Mouse (Mus musculus) heart, embryonic 15.5 days (tissue): ENCODE measurements around the gene Dnajb5. TPM values are rescaled to one million over a fixed set of nuclear protein-coding genes. Genes with fewer than 3 reads are reported as not detected.

Experiments
- ATAC-seq: fragments of 200-750 bp; cut with Nextera tagmentation; replicated peaks from 2 replicates; pipeline ENCODE4 v1.8.0; 2017; ENCODE audit warnings: low read depth, moderate TSS enrichment; ENCODE audit not compliant: insufficient number of reproducible peaks, insufficient read depth, low FRiP score
- H3K27ac ChIP-seq: fragments of 300-500 bp; sonication (generic); 2 replicates; pipeline ENCODE4 v1.5.1; 2015; ENCODE audit warnings: mild to moderate bottlenecking, inconsistent platforms
- H3K27me3 ChIP-seq: fragments of 300-500 bp; sonication (generic); 2 replicates; pipeline ENCODE4 v1.6.1; 2015; ENCODE audit warnings: inconsistent platforms
- H3K36me3 ChIP-seq: fragments of 300-500 bp; sonication (generic); 2 replicates; pipeline ENCODE4 v1.6.1; 2015; ENCODE audit warnings: mild to moderate bottlenecking, inconsistent platforms
- H3K4me1 ChIP-seq: fragments of 300-500 bp; sonication (generic); replicated peaks from 2 replicates; pipeline ENCODE4 v1.6.1; 2015; ENCODE audit warnings: inconsistent platforms
- H3K4me2 ChIP-seq: fragments of 300-500 bp; sonication (generic); 2 replicates; pipeline ENCODE4 v1.6.1; 2015; ENCODE audit warnings: inconsistent platforms, mild to moderate bottlenecking, moderate library complexity
- H3K4me3 ChIP-seq: fragments of 300-500 bp; sonication (generic); 2 replicates; pipeline ENCODE4 v1.5.1; 2015; ENCODE audit warnings: mild to moderate bottlenecking, inconsistent platforms
- H3K9ac ChIP-seq: fragments of 300-500 bp; sonication (generic); 2 replicates; pipeline ENCODE4 v1.6.1; 2015; ENCODE audit warnings: mild to moderate bottlenecking, inconsistent platforms
- H3K9me3 ChIP-seq: fragments of 300-500 bp; sonication (generic); replicated peaks from 2 replicates; pipeline ENCODE4 v1.6.1; 2016; ENCODE audit warnings: inconsistent platforms
- WGBS: fragments of 180-500 bp; shearing (Covaris S2); methylation state at CpG from one replicate; pipeline ENCODE4 v1.1.7; 2015; ENCODE audit warnings: mixed read lengths; 5-methylcytosine and 5-hydroxymethylcytosine counted together
- polyA plus RNA-seq: library from polyadenylated mRNA; unstranded; fragments of >200 nt; fragmentation: Nextera tagmentation; extraction: Ambion mirVana; gene quantifications from 2 replicates; pipeline ENCODE4 v1.2.1, GENCODE M21; 2015

The Dnajb5 gene
- polyA plus RNA-seq, 1 experiment from 2014 or later, result 18.2 TPM

DNA sequence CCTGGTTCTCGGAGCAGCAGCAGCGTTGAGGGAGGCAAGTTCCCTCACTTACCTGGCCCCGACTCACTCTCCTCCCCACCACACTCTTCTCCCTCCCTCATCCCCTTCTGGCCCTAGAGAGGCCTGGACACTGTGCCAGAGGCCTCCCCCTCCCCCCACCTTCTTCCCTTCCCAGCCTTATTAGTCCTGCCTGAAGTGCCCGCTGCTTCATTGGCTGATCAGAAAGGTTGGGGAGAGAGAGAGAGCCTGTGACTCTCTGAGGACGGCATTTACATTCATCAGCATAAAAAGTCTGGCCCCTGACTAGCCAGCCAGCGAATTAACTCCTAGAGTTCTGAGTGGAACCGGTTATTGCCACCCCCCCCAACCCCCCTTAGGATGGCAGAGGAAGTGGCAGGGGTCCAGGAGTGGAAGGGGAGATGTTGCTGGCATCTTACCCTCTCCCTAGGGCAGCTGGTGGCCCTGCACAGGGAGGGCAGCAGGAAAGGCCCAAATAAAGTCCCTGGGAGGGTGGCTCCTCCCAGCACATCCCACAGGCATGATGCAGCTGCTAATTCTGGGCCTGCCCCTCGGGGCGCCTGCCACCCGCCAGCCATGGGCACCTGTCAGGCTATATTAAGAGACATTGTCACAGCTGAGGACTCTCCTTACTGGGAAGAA is 4.0 kb downstream of the Dnajb5 start:
- Histone ChIP-seq H3K9ac (peak overlapping the region; percentile 21), H3K36me3 (peaks cover 17% of the 10 kb centered on the region; the same call in 1 of the 2 replicates), H3K9me3 (no peaks in the 10 kb centered on the region), H3K4me3 (no peak overlapping the region), H3K4me2 (peak overlapping the region; percentile 46), H3K27ac (peak overlapping the region; percentile 98), H3K27me3 (no peaks in the 10 kb centered on the region), H3K4me1 (peaks cover 62% of the 10 kb centered on the region)
- WGBS, result 27% methylated on average over 10 of the region's 10 CpGs
- ATAC-seq, result peak; percentile 72

DNA sequence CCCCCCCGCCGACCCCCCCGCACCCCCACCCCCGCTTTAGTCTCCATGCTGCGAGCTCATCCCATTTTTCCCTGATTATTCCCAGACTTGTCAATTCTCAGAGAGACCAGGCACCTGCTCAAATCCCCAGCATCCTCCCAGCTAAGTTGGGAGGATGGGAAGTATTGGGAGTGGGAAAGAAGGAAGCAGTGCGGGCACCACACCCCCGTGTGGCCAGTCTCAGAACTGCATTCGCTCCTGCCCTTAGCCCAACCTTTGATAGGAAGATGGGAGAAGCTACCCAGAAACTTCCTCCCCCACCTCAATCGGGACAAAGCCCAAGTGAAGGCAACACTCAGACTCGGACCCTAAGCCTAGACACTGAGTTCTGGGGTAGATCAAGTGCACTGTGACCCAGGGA is 4.7 kb downstream of the Dnajb5 start:
- Histone ChIP-seq H3K27ac (peak overlapping the region; percentile 98), H3K27me3 (no peaks in the 10 kb centered on the region), H3K4me3 (no peak overlapping the region), H3K9ac (peak overlapping the region; percentile 50), H3K36me3 (peaks cover 17% of the 10 kb centered on the region; the same call in 1 of the 2 replicates), H3K4me2 (peak overlapping the region; percentile 46), H3K4me1 (peaks cover 63% of the 10 kb centered on the region), H3K9me3 (no peaks in the 10 kb centered on the region)
- ATAC-seq, result no peak
- 9% methylated on average over 10 of the region's 10 CpGs for WGBS

DNA sequence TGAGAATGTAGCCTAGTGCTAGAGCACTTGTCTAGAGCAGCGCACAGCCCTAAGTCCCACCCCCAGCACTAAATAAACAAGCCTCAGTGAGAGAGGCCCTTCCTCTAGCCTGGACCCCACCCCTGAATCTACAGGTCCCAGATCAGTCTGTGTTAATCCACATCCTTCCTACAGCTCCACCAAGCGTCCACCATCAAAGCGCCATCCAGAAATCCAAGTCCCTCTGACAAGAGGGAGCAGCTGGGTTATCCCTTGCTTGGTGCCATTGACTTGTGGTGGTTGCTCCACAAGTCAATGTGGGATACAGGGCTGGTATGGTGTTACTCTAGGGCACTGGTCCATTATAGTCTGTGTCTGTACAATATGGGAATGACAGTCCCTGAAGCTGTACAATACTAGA is 5.6 kb downstream of the Dnajb5 start:
- Histone ChIP-seq H3K4me1 (peaks cover 71% of the 10 kb centered on the region), H3K4me2 (no peak overlapping the region), H3K9ac (no peak overlapping the region), H3K36me3 (peaks cover 17% of the 10 kb centered on the region; the same call in 1 of the 2 replicates), H3K4me3 (no peak overlapping the region), H3K27me3 (no peaks in the 10 kb centered on the region), H3K9me3 (no peaks in the 10 kb centered on the region), H3K27ac (peak overlapping the region; percentile 98; the same call in 1 of the 2 replicates)
- 93% methylated on average over 3 of the region's 3 CpGs for WGBS
- no peak for ATAC-seq

DNA sequence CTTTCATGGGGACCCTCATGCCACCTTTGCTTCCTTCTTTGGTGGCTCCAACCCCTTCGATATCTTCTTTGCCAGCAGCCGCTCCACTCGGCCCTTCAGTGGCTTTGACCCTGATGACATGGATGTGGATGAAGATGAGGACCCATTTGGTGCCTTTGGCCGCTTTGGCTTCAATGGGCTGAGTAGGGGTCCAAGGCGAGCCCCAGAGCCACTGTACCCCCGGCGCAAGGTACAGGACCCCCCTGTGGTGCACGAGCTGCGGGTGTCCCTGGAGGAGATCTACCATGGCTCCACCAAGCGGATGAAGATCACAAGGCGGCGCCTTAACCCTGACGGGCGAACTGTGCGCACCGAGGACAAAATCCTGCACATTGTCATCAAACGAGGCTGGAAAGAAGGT is 7.0 kb downstream of the Dnajb5 start:
- Histone ChIP-seq H3K4me3 (no peak overlapping the region), H3K9ac (no peak overlapping the region), H3K9me3 (no peaks in the 10 kb centered on the region), H3K36me3 (peaks cover 17% of the 10 kb centered on the region; the same call in 1 of the 2 replicates), H3K4me2 (no peak overlapping the region), H3K27ac (no peak overlapping the region), H3K27me3 (no peaks in the 10 kb centered on the region), H3K4me1 (peaks cover 62% of the 10 kb centered on the region)
- 92% methylated on average over 17 of the region's 17 CpGs for WGBS
- no peak for ATAC-seq

DNA sequence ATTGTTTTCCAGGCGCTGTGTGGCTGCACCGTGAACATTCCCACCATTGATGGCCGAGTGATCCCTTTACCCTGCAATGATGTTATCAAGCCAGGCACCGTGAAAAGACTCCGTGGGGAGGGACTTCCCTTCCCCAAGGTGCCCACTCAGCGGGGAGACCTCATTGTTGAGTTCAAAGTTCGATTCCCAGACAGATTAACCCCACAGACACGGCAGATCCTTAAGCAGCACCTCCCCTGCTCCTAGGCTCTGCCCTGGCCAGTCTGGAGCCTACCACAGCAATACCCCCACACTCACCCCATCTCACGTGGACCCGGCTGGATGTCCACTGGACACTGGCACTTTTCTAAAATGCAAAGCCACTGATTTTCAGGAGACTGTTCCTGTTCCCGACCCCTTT is 7.7 kb downstream of the Dnajb5 start:
- 80% methylated on average over 11 of the region's 11 CpGs for WGBS
- H3K9ac ChIP-seq, result no peak overlapping the region; the same call in 1 of the 2 replicates
- H3K9me3 ChIP-seq, result no peaks in the 10 kb centered on the region
- peaks cover 17% of the 10 kb centered on the region; the same call in 1 of the 2 replicates for H3K36me3 ChIP-seq
- H3K4me3 ChIP-seq, result no peak overlapping the region
- H3K4me1 ChIP-seq, result peaks cover 55% of the 10 kb centered on the region
- no peak for ATAC-seq
- H3K27ac ChIP-seq, result peak overlapping the region; percentile 87
- no peak overlapping the region for H3K4me2 ChIP-seq
- H3K27me3 ChIP-seq, result no peaks in the 10 kb centered on the region

DNA sequence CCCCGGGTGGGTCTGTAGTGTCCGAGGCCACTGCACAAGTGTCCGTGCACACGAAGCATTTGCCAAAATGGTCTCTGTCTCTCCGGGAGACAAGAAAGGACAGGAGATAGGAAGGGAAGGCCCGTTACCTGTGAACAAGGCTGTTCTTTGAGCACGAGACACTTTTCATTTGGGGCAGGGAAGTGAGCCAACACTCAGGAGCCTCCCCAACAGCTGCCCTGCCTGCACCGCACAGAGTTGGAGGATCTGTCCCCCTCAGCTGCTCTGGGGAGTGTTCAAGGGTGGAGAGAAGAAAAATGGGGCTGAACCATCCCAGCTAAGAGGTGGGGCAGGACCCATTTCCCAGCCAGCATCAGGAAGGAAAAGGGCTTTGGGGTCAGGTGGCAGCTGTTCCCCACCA is 8.4 kb downstream of the Dnajb5 start:
- H3K36me3 ChIP-seq, result peaks cover 17% of the 10 kb centered on the region; the same call in 1 of the 2 replicates
- no peaks in the 10 kb centered on the region for H3K9me3 ChIP-seq
- H3K27me3 ChIP-seq, result no peaks in the 10 kb centered on the region
- no peak overlapping the region for H3K4me2 ChIP-seq
- no peak overlapping the region for H3K4me3 ChIP-seq
- ATAC-seq, result no peak
- peak overlapping the region; percentile 35; the same call in 1 of the 2 replicates for H3K9ac ChIP-seq
- H3K27ac ChIP-seq, result peak overlapping the region; percentile 87
- H3K4me1 ChIP-seq, result peaks cover 48% of the 10 kb centered on the region
- WGBS, result 77% methylated on average over 8 of the region's 8 CpGs

DNA sequence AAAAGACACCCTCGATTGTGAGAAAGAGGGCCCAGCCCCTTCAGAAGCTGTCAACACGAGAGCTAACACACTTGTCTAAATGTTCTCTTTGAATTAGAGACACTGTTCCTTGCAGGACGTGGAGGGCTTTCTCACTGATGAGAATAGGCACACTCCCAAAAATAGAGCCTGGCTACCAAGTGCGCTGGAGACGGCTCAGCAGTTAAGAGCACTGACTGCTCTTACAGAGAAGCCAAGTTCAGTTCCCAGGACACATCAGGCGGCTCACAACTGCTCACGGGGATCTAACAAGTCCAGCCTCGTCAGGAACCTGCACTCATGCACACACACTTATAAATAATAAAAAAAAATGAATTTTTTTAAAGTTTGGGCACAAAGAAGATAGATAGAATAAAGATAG is 9.3 kb downstream of the Dnajb5 start:
- 22% methylated on average over 8 of the region's 8 CpGs for WGBS
- ATAC-seq, result peak; percentile 71

DNA sequence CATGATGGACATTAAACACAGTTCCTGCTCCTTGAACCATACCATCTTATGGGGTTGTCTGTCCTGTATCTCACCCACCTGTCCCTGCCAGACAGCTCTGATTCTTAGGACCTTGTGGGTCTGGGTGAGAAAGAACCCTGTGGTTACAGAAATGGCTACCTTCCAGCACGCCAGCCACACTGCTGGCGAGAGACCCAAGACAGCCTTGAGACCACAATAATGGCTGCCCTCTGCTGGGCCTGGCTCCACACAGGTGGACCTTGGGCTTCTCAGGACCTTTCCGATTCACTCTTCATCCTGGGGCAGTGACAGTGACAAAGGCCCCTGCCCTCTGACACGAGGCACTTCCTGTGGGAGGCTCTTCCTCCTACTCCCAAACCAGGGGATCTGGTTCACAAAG is 9.8 kb downstream of the Dnajb5 start:
- Histone ChIP-seq H3K9ac (0 out of 2 replicates have a peak overlapping the region, but pooled peaks have one; percentile 11), H3K27me3 (no peaks in the 10 kb centered on the region), H3K27ac (peak overlapping the region; percentile 87), H3K9me3 (no peaks in the 10 kb centered on the region), H3K4me1 (peaks cover 40% of the 10 kb centered on the region), H3K4me2 (no peak overlapping the region), H3K36me3 (peaks cover 17% of the 10 kb centered on the region; the same call in 1 of the 2 replicates), H3K4me3 (no peak overlapping the region)
- 52% methylated on average over 4 of the region's 4 CpGs for WGBS
- ATAC-seq, result no peak

More for the DNA sequence above, 9.3 kb downstream of the Dnajb5 start:
- H3K27me3 ChIP-seq, result no peaks in the 10 kb centered on the region
- peaks cover 40% of the 10 kb centered on the region for H3K4me1 ChIP-seq
- H3K9ac ChIP-seq, result peak overlapping the region; percentile 29
- no peaks in the 10 kb centered on the region for H3K9me3 ChIP-seq
- H3K4me2 ChIP-seq, result no peak overlapping the region
- no peak overlapping the region for H3K4me3 ChIP-seq
- peaks cover 17% of the 10 kb centered on the region; the same call in 1 of the 2 replicates for H3K36me3 ChIP-seq
- H3K27ac ChIP-seq, result peak overlapping the region; percentile 87

DNA sequence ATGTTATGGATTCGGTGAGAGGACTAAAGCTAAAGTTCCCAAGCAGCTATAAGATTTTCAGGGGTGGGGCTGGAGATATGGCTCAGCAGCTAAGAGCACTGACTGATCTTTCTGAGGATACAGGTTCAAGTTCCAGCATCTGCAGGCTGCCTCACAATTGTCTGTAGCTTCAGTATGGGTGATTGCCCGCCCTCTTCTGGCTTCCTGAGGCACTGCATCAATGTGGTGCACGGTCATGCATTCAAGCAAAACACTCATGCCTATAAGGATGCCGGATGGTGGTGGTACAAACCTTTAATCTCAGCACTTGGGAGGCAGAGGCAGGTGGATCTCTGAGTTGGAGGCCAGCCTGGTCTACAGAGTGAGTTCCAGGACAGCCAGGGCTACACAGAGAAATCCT is 12.0 kb downstream of the Dnajb5 start:
- WGBS, result 32% methylated on average over 4 of the region's 4 CpGs
- H3K4me3 ChIP-seq, result no peak overlapping the region

DNA sequence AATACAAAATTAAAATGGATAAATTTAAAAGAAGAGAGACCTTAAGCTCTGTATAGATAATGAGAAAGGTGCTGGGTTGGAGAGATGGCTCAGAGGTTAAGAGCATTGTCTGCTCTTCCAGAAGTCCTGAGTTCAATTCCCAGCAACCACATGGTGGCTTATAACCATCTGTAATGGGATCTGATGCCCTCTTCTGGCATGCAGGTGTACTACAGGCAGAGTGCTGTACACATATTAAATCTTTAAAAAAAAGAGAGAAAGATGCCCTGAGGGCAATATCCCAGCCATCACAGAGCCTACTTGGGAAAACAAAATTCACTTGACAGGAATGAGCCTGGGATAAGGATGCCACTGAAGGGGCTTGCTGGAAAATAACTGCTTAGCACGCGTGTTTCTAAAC is 13.9 kb downstream of the Dnajb5 start:
- H3K27ac ChIP-seq, result no peak overlapping the region
- H3K9me3 ChIP-seq, result no peaks in the 10 kb centered on the region
- no peak for ATAC-seq
- no peak overlapping the region for H3K9ac ChIP-seq
- H3K27me3 ChIP-seq, result no peaks in the 10 kb centered on the region
- peaks cover 29% of the 10 kb centered on the region for H3K4me1 ChIP-seq
- H3K36me3 ChIP-seq, result no peaks in the 10 kb centered on the region
- no peak overlapping the region for H3K4me2 ChIP-seq
- 73% methylated on average over 2 of the region's 2 CpGs for WGBS
- H3K4me3 ChIP-seq, result no peak overlapping the region

More for the DNA sequence above, 12.0 kb downstream of the Dnajb5 start:
- peaks cover 12% of the 10 kb centered on the region; the same call in 1 of the 2 replicates for H3K36me3 ChIP-seq
- no peak overlapping the region for H3K9ac ChIP-seq
- peaks cover 43% of the 10 kb centered on the region for H3K4me1 ChIP-seq
- H3K27me3 ChIP-seq, result no peaks in the 10 kb centered on the region
- no peak overlapping the region for H3K4me2 ChIP-seq
- H3K27ac ChIP-seq, result no peak overlapping the region
- no peak for ATAC-seq
- H3K9me3 ChIP-seq, result no peaks in the 10 kb centered on the region

DNA sequence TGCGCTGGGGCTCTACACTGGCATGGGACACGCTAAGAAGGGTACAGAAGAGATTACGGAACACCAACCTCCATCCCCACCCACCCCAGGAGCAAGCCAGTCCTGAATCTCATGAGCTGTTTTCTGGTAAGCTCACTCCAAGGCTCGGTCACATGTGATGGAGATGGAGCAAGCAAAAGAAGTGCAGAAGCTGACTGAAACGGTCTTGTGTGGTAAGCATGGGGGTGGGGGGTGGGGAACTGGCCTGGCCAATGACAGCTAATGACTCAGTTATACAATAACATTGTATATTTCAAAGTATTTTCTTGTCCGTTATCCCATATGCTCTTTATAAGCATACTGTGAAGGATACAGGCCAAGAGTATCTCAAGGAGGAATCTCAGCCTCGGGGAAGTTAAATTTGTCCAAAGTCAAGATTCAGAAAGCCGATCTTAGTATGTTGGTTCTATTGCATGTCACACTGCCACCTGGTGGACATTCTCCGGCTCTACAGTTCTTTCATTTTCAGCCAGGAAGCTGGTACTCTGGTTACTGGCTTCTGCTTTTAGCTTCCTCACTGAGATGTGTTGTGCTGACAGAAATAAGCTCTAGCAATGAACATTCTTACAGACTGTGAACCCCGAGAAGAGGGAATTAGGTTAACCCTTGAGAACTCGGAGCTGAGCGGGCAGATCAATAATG is 15.6 kb downstream of the Dnajb5 start:
- H3K36me3 ChIP-seq, result no peaks in the 10 kb centered on the region
- H3K9me3 ChIP-seq, result no peaks in the 10 kb centered on the region
- no peak for ATAC-seq
- peaks cover 13% of the 10 kb centered on the region for H3K4me1 ChIP-seq
- H3K27me3 ChIP-seq, result no peaks in the 10 kb centered on the region
- H3K9ac ChIP-seq, result 0 out of 2 replicates have a peak overlapping the region, but pooled peaks have one; percentile 5
- H3K4me3 ChIP-seq, result peak overlapping the region; percentile 17; the same call in 1 of the 2 replicates
- whole genome bisulfite sequencing, result 12% methylated on average over 12 of the region's 12 CpGs
- peak overlapping the region; percentile 51 for H3K4me2 ChIP-seq
- H3K27ac ChIP-seq, result no peak overlapping the region
